22 mouse cellular contexts compared by ENCODE assay signal in genomic region chr15:98768259-98768658, GRCm38 (mm10). TPM values are rescaled to one million over a fixed set of nuclear protein-coding genes. Genes with fewer than 3 reads are reported as not detected.
A peak's percentile ranks its signal among the peaks of the same experiment; 100 is the strongest.
DNase-seq lines count a peak whose midpoint lies in the region; ATAC-seq and TF ChIP-seq lines count a peak whose summit lies in the region.
"Had no signal": no experiment of that assay in that cellular context is flagged by ENCODE, and none has a peak within 500 bp of the region (broad histone marks: within the 10 kb centered on the region; RNA-seq: fewer than 3 reads in every experiment).

No protein-coding gene starts in this region.

- peak; percentile 36 for DNase-seq in adrenal gland, adult 2 months
- DNase-seq in adrenal gland, adult 18-20 months (ENCODE audit: low spot score in 2 of 2) = no peak
- DNase-seq in midbrain, embryonic 11.5 days (ENCODE audit: low spot score, missing footprints) = peak; percentile 81
- no peak for DNase-seq in midbrain, postnatal 0 days (ENCODE audit: low spot score)
- peak; percentile 74 for DNase-seq in NIH3T3 (ENCODE audit: low read depth)
- no peak for DNase-seq in heart, postnatal 10 days
- DNase-seq: adrenal gland, postnatal 25 days; cerebellum, adult 18-20 months; cerebellum, adult 9-11 months; cerebellum, postnatal 36 days; heart, adult 18-20 months; heart, postnatal 14 days had no signal

- no peaks in the 10 kb centered on the region for H3K9me3 ChIP-seq in midbrain, embryonic 11.5 days (ENCODE audit: control insufficient read depth, low read length)
- H3K9me3 ChIP-seq in midbrain, postnatal 0 days (ENCODE audit: low read length) = no peaks in the 10 kb centered on the region
- H3K9me3 ChIP-seq: forebrain, embryonic 15.5 days; heart, embryonic 10.5 days; hindbrain, embryonic 13.5 days had no signal

- intact Hi-C loops in heart, postnatal 10 days (cut with DNase I) = no loop called here

- H3K9ac ChIP-seq in midbrain, embryonic 11.5 days (ENCODE audit: low read length) = no peak overlapping the region
- H3K9ac ChIP-seq in midbrain, postnatal 0 days (replicated peaks; ENCODE audit: low read length, poor library complexity, severe bottlenecking) = no peak overlapping the region
- H3K9ac ChIP-seq: forebrain, embryonic 15.5 days; hindbrain, embryonic 13.5 days had no signal

- H3K4me1 ChIP-seq in midbrain, embryonic 11.5 days (ENCODE audit: control insufficient read depth, insufficient read depth, low read length) = peaks cover 5% of the 10 kb centered on the region
- 0 out of 2 replicates have a peak, but pooled peaks cover 2% of the 10 kb centered on the region for H3K4me1 ChIP-seq in midbrain, postnatal 0 days (ENCODE audit: insufficient read depth, low read length)

- H3K4me2 ChIP-seq in midbrain, embryonic 11.5 days = no peak overlapping the region
- H3K4me2 ChIP-seq in midbrain, postnatal 0 days (ENCODE audit: low read depth, low read length, poor library complexity, severe bottlenecking) = no peak overlapping the region
- H3K4me2 ChIP-seq: forebrain, embryonic 15.5 days; hindbrain, embryonic 13.5 days had no signal

- WGBS in midbrain, embryonic 11.5 days = 18% methylated on average over 5 of the region's 5 CpGs
- 20% methylated on average over 5 of the region's 5 CpGs for WGBS in midbrain, postnatal 0 days

- H3K27me3 ChIP-seq in midbrain, embryonic 11.5 days (ENCODE audit: control insufficient read depth, insufficient read depth, low read length) = peaks cover 39% of the 10 kb centered on the region
- H3K27me3 ChIP-seq in midbrain, postnatal 0 days (ENCODE audit: insufficient read depth, low read length) = peaks cover 16% of the 10 kb centered on the region; the same call in 1 of the 2 replicates

- H3K4me3 ChIP-seq in midbrain, embryonic 11.5 days (ENCODE audit: low read depth, low read length) = no peak overlapping the region
- no peak overlapping the region for H3K4me3 ChIP-seq in midbrain, postnatal 0 days (ENCODE audit: low read depth, low read length)
- H3K4me3 ChIP-seq: forebrain, embryonic 15.5 days; heart, embryonic 10.5 days; hindbrain, embryonic 13.5 days had no signal

- no peak for ATAC-seq in midbrain, embryonic 11.5 days (ENCODE audit: low FRiP score)
- no peak for ATAC-seq in midbrain, postnatal 0 days (ENCODE audit: low FRiP score)
- ATAC-seq in inflammation-experienced regulatory T-cells, adult 6 months = no peak
- ATAC-seq: forebrain, embryonic 15.5 days; hindbrain, postnatal 0 days had no signal

- no peaks in the 10 kb centered on the region for H3K36me3 ChIP-seq in midbrain, embryonic 11.5 days (ENCODE audit: control insufficient read depth, insufficient read depth, low read length)
- H3K36me3 ChIP-seq in midbrain, postnatal 0 days (ENCODE audit: insufficient read depth, low read length) = no peaks in the 10 kb centered on the region
- H3K36me3 ChIP-seq: forebrain, embryonic 15.5 days; heart, embryonic 10.5 days; hindbrain, embryonic 13.5 days had no signal

- no peak overlapping the region for H3K27ac ChIP-seq in midbrain, embryonic 11.5 days (ENCODE audit: low read depth, low read length)
- no peak overlapping the region for H3K27ac ChIP-seq in midbrain, postnatal 0 days (ENCODE audit: low read depth, low read length)
- H3K27ac ChIP-seq: forebrain, embryonic 15.5 days; heart, embryonic 10.5 days; hindbrain, embryonic 13.5 days; hindbrain, postnatal 0 days had no signal

- TF ChIP-seq CTCF in midbrain, postnatal 0 days (IDR thresholded peaks at IDR 0.05) = no peak

RNA-seq across cellular contexts. Expression of gene Arf3, which starts 5.2 kb away (rescaled TPM):
- 100 to 1,000 TPM; 130 to 136 TPM for total RNA-seq in adrenal gland, adult 2 months (2021)
- polyA plus RNA-seq in adrenal gland, adult 2 months (2012; rRNA removed) = 82.4 and 106 TPM in 2 replicates
- 100 to 1,000 TPM; 104 to 145 TPM for total RNA-seq in adrenal gland, adult 18-20 months (2021)
- 28.1 and 33.4 TPM in 2 replicates for polyA plus RNA-seq in midbrain, embryonic 11.5 days (2014; fragmentation: Nextera tagmentation; extraction: Ambion mirVana)
- 122 and 144 TPM in 2 replicates for total RNA-seq in midbrain, postnatal 0 days (2014; rRNA removed)
- polyA plus RNA-seq in midbrain, postnatal 0 days (2015; fragmentation: Nextera tagmentation; extraction: Ambion mirVana) = 89.2 and 93.8 TPM in 2 replicates
- polyA plus RNA-seq in inflammation-experienced regulatory T-cells, adult 6 months (2017; shearing (Covaris generic)) = 10 to 100 TPM; 35.5 to 38.0 (median 37.8) TPM
- 10 to 100 TPM; 36.3 to 40.1 TPM for total RNA-seq in heart, postnatal 10 days (2021)

RNA-seq across cellular contexts. Expression of gene Wnt10b, which starts 9.7 kb away (rescaled TPM):
- total RNA-seq in adrenal gland, adult 2 months (2021) = 1 to 10 TPM in 1 of 2 experiments, under 1 TPM in 1; 0.84 to 2.2 TPM
- polyA plus RNA-seq in adrenal gland, adult 2 months (2012; rRNA removed) = 0.45 and 2.2 TPM in 2 replicates
- total RNA-seq in adrenal gland, adult 18-20 months (2021) = 1 to 10 TPM in 1 of 2 experiments, under 1 TPM in 1; 0.36 to 3.1 TPM
- polyA plus RNA-seq in midbrain, embryonic 11.5 days (2014; fragmentation: Nextera tagmentation; extraction: Ambion mirVana) = 0.30 and 0.40 TPM in 2 replicates
- total RNA-seq in midbrain, postnatal 0 days (2014; rRNA removed) = 0.38 and 1.5 TPM in 2 replicates
- not detected in 2 replicates for polyA plus RNA-seq in midbrain, postnatal 0 days (2015; fragmentation: Nextera tagmentation; extraction: Ambion mirVana)
- polyA plus RNA-seq in inflammation-experienced regulatory T-cells, adult 6 months (2017; shearing (Covaris generic)) = under 1 TPM in 1 of 3 experiments, not detected in 2; 0.15 TPM
- under 1 TPM; 0.43 to 0.67 TPM for total RNA-seq in heart, postnatal 10 days (2021)
- polyA plus RNA-seq: forebrain, embryonic 15.5 days; heart, embryonic 14.5 days; hindbrain, postnatal 0 days had no signal

RNA-seq across cellular contexts. Expression of gene Wnt1, which starts 21.4 kb away (rescaled TPM):
- total RNA-seq in adrenal gland, adult 2 months (2021) = not detected
- polyA plus RNA-seq in adrenal gland, adult 2 months (2012; rRNA removed) = 0.08 TPM in 1 of 2 replicates, not detected in the other
- not detected for total RNA-seq in adrenal gland, adult 18-20 months (2021)
- 11.6 and 14.0 TPM in 2 replicates for polyA plus RNA-seq in midbrain, embryonic 11.5 days (2014; fragmentation: Nextera tagmentation; extraction: Ambion mirVana)
- total RNA-seq in midbrain, postnatal 0 days (2014; rRNA removed) = 0.33 TPM in 2 replicates
- 0.81 and 1.1 TPM in 2 replicates for polyA plus RNA-seq in midbrain, postnatal 0 days (2015; fragmentation: Nextera tagmentation; extraction: Ambion mirVana)
- polyA plus RNA-seq in inflammation-experienced regulatory T-cells, adult 6 months (2017; shearing (Covaris generic)) = under 1 TPM in 1 of 3 experiments, not detected in 2; 0.15 TPM
- not detected for total RNA-seq in heart, postnatal 10 days (2021)
- total RNA-seq: adrenal gland, postnatal 25 days; ES-E14; gastrocnemius, adult 8-10 months; heart, adult 18-20 months; heart, postnatal 14 days; hematopoietic stem cell, adult 5-6 weeks had no signal
- polyA plus RNA-seq: heart, embryonic 10.5 days; heart, embryonic 14.5 days had no signal

RNA-seq across cellular contexts. Expression of gene Fkbp11, which starts 40.3 kb away (rescaled TPM):
- total RNA-seq in adrenal gland, adult 2 months (2021) = 1 to 10 TPM; 4.9 to 9.3 TPM
- polyA plus RNA-seq in adrenal gland, adult 2 months (2012; rRNA removed) = 8.4 and 10.0 TPM in 2 replicates
- 1 to 10 TPM; 4.7 to 6.7 TPM for total RNA-seq in adrenal gland, adult 18-20 months (2021)
- polyA plus RNA-seq in midbrain, embryonic 11.5 days (2014; fragmentation: Nextera tagmentation; extraction: Ambion mirVana) = 10.3 and 10.5 TPM in 2 replicates
- total RNA-seq in midbrain, postnatal 0 days (2014; rRNA removed) = 1.0 and 2.8 TPM in 2 replicates
- polyA plus RNA-seq in midbrain, postnatal 0 days (2015; fragmentation: Nextera tagmentation; extraction: Ambion mirVana) = 4.4 and 5.4 TPM in 2 replicates
- polyA plus RNA-seq in inflammation-experienced regulatory T-cells, adult 6 months (2017; shearing (Covaris generic)) = 1 to 10 TPM in 1 of 3 experiments, under 1 TPM in 1, not detected in 1; 0.62 to 1.7 TPM
- 10 to 100 TPM in 1 of 2 experiments, 1 to 10 TPM in 1; 8.1 to 10.2 TPM for total RNA-seq in heart, postnatal 10 days (2021)

RNA-seq across cellular contexts. Expression of gene Ddn, which starts 41.0 kb away (rescaled TPM):
- total RNA-seq in adrenal gland, adult 2 months (2021) = under 1 TPM in 1 of 2 experiments, not detected in 1; 0.35 TPM
- 0.03 and 0.08 TPM in 2 replicates for polyA plus RNA-seq in adrenal gland, adult 2 months (2012; rRNA removed)
- not detected for total RNA-seq in adrenal gland, adult 18-20 months (2021)
- polyA plus RNA-seq in midbrain, embryonic 11.5 days (2014; fragmentation: Nextera tagmentation; extraction: Ambion mirVana) = 0.48 and 0.74 TPM in 2 replicates
- 5.5 and 7.3 TPM in 2 replicates for total RNA-seq in midbrain, postnatal 0 days (2014; rRNA removed)
- polyA plus RNA-seq in midbrain, postnatal 0 days (2015; fragmentation: Nextera tagmentation; extraction: Ambion mirVana) = 0.51 and 0.64 TPM in 2 replicates
- polyA plus RNA-seq in inflammation-experienced regulatory T-cells, adult 6 months (2017; shearing (Covaris generic)) = not detected
- under 1 TPM; 0.10 to 0.32 TPM for total RNA-seq in heart, postnatal 10 days (2021)
- polyA plus RNA-seq: forebrain, embryonic 11.5 days; heart, embryonic 10.5 days had no signal

Comparison
In these comparisons a context has a peak if more than half of its experiments do, and no peak if none do; other contexts are left out.
1. DNase-seq: peak in adrenal gland, adult 2 months (single experiment), midbrain, embryonic 11.5 days (single experiment) and NIH3T3 (single experiment); none in adrenal gland, adult 18-20 months (0 of 2), midbrain, postnatal 0 days (single experiment) and heart, postnatal 10 days (0 of 2).